34 mouse cellular contexts compared by ENCODE assay signal in genomic region chr5:121762949-121763348, GRCm38 (mm10).
"Had no signal": no experiment of that assay in that cellular context is flagged by ENCODE, and none has a peak within 500 bp of the region (broad histone marks: within the 10 kb centered on the region; RNA-seq: fewer than 3 reads in every experiment).

No protein-coding gene starts in this region.

- H3K27me3 ChIP-seq: heart, embryonic 12.5 days; heart, embryonic 13.5 days; heart, embryonic 15.5 days; hindbrain, embryonic 12.5 days; hindbrain, embryonic 13.5 days; hindbrain, embryonic 15.5 days; intestine, embryonic 15.5 days; kidney, embryonic 15.5 days had no signal

- H3K36me3 ChIP-seq: hindbrain, embryonic 15.5 days; intestine, embryonic 15.5 days had no signal

- H3K9me3 ChIP-seq: heart, embryonic 10.5 days; heart, embryonic 12.5 days; heart, embryonic 13.5 days; heart, embryonic 15.5 days; hindbrain, embryonic 10.5 days; hindbrain, embryonic 12.5 days; hindbrain, embryonic 13.5 days; hindbrain, embryonic 15.5 days; intestine, embryonic 15.5 days; kidney, embryonic 15.5 days had no signal

- H3K4me1 ChIP-seq: heart, embryonic 10.5 days; hindbrain, embryonic 15.5 days; intestine, embryonic 15.5 days; kidney, embryonic 15.5 days had no signal

- DNase-seq: heart, adult 2 months; heart, postnatal 10 days; heart, postnatal 14 days; heart, postnatal 36 days; heart, postnatal 4 days; kidney, adult 11 months; kidney, adult 18-20 months; kidney, adult 2 months; kidney, adult 8-10 months; kidney, postnatal 10 days; kidney, postnatal 14 days; kidney, postnatal 25 days; kidney, postnatal 36 days; kidney, postnatal 4 days; layer of hippocampus, adult 9-11 months; layer of hippocampus, postnatal 36 days had no signal

- H3K4me2 ChIP-seq: heart, embryonic 11.5 days; heart, embryonic 12.5 days; heart, embryonic 13.5 days; heart, embryonic 15.5 days; hindbrain, embryonic 12.5 days; hindbrain, embryonic 13.5 days; hindbrain, embryonic 14.5 days; hindbrain, embryonic 15.5 days; intestine, embryonic 15.5 days; kidney, embryonic 15.5 days had no signal

- H3K27ac ChIP-seq: heart, adult 2 months; heart, embryonic 10.5 days; heart, embryonic 13.5 days; heart, embryonic 15.5 days; hindbrain, embryonic 10.5 days; hindbrain, embryonic 12.5 days; hindbrain, embryonic 13.5 days; hindbrain, embryonic 14.5 days; hindbrain, embryonic 15.5 days; hindbrain, postnatal 0 days; intestine, embryonic 15.5 days; kidney, embryonic 15.5 days; layer of hippocampus, adult 2 months had no signal

- ATAC-seq: hindbrain, embryonic 16.5 days; hindbrain, postnatal 0 days; inflammation-experienced regulatory T-cells, adult 6 months; intestine, embryonic 15.5 days; intestine, embryonic 16.5 days; intestine, postnatal 0 days had no signal

- H3K4me3 ChIP-seq: heart, adult 2 months; heart, embryonic 10.5 days; heart, embryonic 12.5 days; heart, embryonic 13.5 days; heart, embryonic 15.5 days; hindbrain, embryonic 10.5 days; hindbrain, embryonic 12.5 days; hindbrain, embryonic 13.5 days; hindbrain, embryonic 15.5 days; intestine, embryonic 15.5 days; kidney, embryonic 15.5 days; layer of hippocampus, adult 2 months had no signal

- H3K9ac ChIP-seq: heart, embryonic 12.5 days; heart, embryonic 13.5 days; heart, embryonic 15.5 days; hindbrain, embryonic 12.5 days; hindbrain, embryonic 13.5 days; hindbrain, embryonic 14.5 days; hindbrain, embryonic 15.5 days; intestine, embryonic 15.5 days; kidney, embryonic 15.5 days had no signal
